Mouse (Mus musculus) forebrain, embryonic 16.5 days (tissue): ENCODE results near the gene Gstcd. TPM values are rescaled to one million over a fixed set of nuclear protein-coding genes. Genes with fewer than 3 reads are reported as not detected.

ENCODE experiments used
- ATAC-seq: fragments of 200-750 bp; cut with Nextera tagmentation; 2 replicates; pipeline ENCODE4 v1.8.0; 2017; ENCODE audit warnings: mild to moderate bottlenecking, moderate library complexity
- H3K27ac ChIP-seq: fragments of 300-500 bp; sonication (generic); 2 replicates; pipeline ENCODE4 v1.5.1; 2014; ENCODE audit warnings: low read length, control low read depth
- H3K27me3 ChIP-seq: fragments of 300-500 bp; sonication (generic); replicated peaks from 2 replicates; pipeline ENCODE4 v1.6.1; 2014; ENCODE audit warnings: low read length; ENCODE audit not compliant: control insufficient read depth, insufficient read depth
- H3K36me3 ChIP-seq: fragments of 300-500 bp; sonication (generic); 2 replicates; pipeline ENCODE4 v1.6.1; 2014; ENCODE audit not compliant: control insufficient read depth, insufficient read depth
- H3K4me1 ChIP-seq: fragments of 300-500 bp; sonication (generic); replicated peaks from 2 replicates; pipeline ENCODE4 v1.6.1; 2014; ENCODE audit warnings: low read length; ENCODE audit not compliant: control insufficient read depth, insufficient read depth
- H3K4me2 ChIP-seq: fragments of 300-500 bp; sonication (generic); 2 replicates; pipeline ENCODE4 v1.6.1; 2014; ENCODE audit warnings: mild to moderate bottlenecking, low read length, control low read depth
- H3K4me3 ChIP-seq: fragments of 300-500 bp; sonication (generic); replicated peaks from 2 replicates; pipeline ENCODE4 v1.5.1; 2014; ENCODE audit warnings: mild to moderate bottlenecking, low read length, control low read depth
- H3K9ac ChIP-seq: fragments of 300-500 bp; sonication (generic); replicated peaks from 2 replicates; pipeline ENCODE4 v1.6.1; 2014; ENCODE audit warnings: low read depth, low read length, control low read depth
- H3K9me3 ChIP-seq: fragments of 300-500 bp; sonication (generic); 2 replicates; pipeline ENCODE4 v1.6.1; 2016; ENCODE audit warnings: low read length; ENCODE audit not compliant: control insufficient read depth
- WGBS: fragments of 180-500 bp; shearing (Covaris S2); extraction: QIAGEN DNeasy Blood & Tissue Kit; methylation state at CpG from one replicate; pipeline ENCODE4 v1.1.7; 2014; 5-methylcytosine and 5-hydroxymethylcytosine counted together
- polyA plus RNA-seq: library from polyadenylated mRNA; unstranded; fragments of >200 nt; fragmentation: Nextera tagmentation; extraction: Ambion mirVana; gene quantifications from 2 replicates; pipeline ENCODE4 v1.2.1, GENCODE M21; 2015

Gstcd gene
- polyA plus RNA-seq, 1 experiment from 2014 or later, result 4.5 TPM

- H3K36me3 ChIP-seq, result no peaks in the 10 kb centered on the region
- no peaks in the 10 kb centered on the region for H3K9me3 ChIP-seq
- peak; percentile 67; the same call in 1 of the 2 replicates for ATAC-seq
- 0 out of 2 replicates have a peak, but pooled peaks cover 3% of the 10 kb centered on the region for H3K4me1 ChIP-seq
- no peak overlapping the region for H3K4me3 ChIP-seq
- no peaks in the 10 kb centered on the region for H3K27me3 ChIP-seq
- WGBS, result 27% methylated on average over 2 of the region's 2 CpGs
- no peak overlapping the region for H3K27ac ChIP-seq
- no peak overlapping the region for H3K9ac ChIP-seq
- no peak overlapping the region for H3K4me2 ChIP-seq
Observed at GRCm38 (mm10) chr3:132934649-132935048, 157.2 kb downstream of the Gstcd start.

Other genes starting within 250 kb of the Gstcd start
- 6.3 and 9.0 TPM in 2 replicates for gene Npnt, start 141.7 kb downstream of the Gstcd start, polyA plus RNA-seq
- 17.0 and 22.9 TPM in 2 replicates for gene Ints12, start 193 bp downstream of the Gstcd start, polyA plus RNA-seq
- gene Arhgef38, start 142.9 kb upstream of the Gstcd start, polyA plus RNA-seq, result 0.06 TPM in 1 of 2 replicates, not detected in the other
- 72.1 and 76.9 TPM in 2 replicates for gene Ppa2, start 218.1 kb upstream of the Gstcd start, polyA plus RNA-seq